In genomic region chr9:64612984-64613649, GRCm38 (mm10) we compare ENCODE assay signal across 10 mouse cellular contexts.
DNase-seq lines count a peak whose midpoint lies in the region; ATAC-seq and TF ChIP-seq lines count a peak whose summit lies in the region.
"Had no signal": no experiment of that assay in that cellular context is flagged by ENCODE, and none has a peak within 500 bp of the region (broad histone marks: within the 10 kb centered on the region; RNA-seq: fewer than 3 reads in every experiment).

No protein-coding gene starts in this region.

- no peak overlapping the region for H3K4me2 ChIP-seq in liver, postnatal 0 days (ENCODE audit: low read depth, low read length)
- H3K4me2 ChIP-seq: heart, embryonic 11.5 days had no signal

- H3K27ac ChIP-seq in liver, postnatal 0 days (ENCODE audit: low read depth): no peak overlapping the region

- no peaks in the 10 kb centered on the region for H3K27me3 ChIP-seq in liver, postnatal 0 days (ENCODE audit: insufficient read depth, low read length)

- no peaks in the 10 kb centered on the region for H3K9me3 ChIP-seq in liver, postnatal 0 days (ENCODE audit: low read length)

- no peaks in the 10 kb centered on the region for H3K4me1 ChIP-seq in liver, postnatal 0 days (ENCODE audit: insufficient read depth)

- 48% methylated on average over 7 of the region's 7 CpGs for WGBS in liver, postnatal 0 days (ENCODE audit: insufficient replicate concordance)

- DNase-seq in embryo, embryonic 10 days (ENCODE audit: low spot score): peak; percentile 43
- DNase-seq in embryo, embryonic 11 days: no peak
- DNase-seq in liver, postnatal 0 days: no peak
- no peak for DNase-seq in liver
- DNase-seq in Muller cell, postnatal 12 days (ENCODE audit: inconsistent ontology term): peak; percentile 26
- DNase-seq in induced T-regulatory cell, adult 2 months (ENCODE audit: low read depth): peak; percentile 34
- DNase-seq in layer of hippocampus, adult 9-10 months (ENCODE audit: low spot score): no peak
- DNase-seq in adrenal gland, postnatal 36 days: no peak
- DNase-seq: right cerebral cortex, postnatal 14 days had no signal

- no peaks in the 10 kb centered on the region for H3K36me3 ChIP-seq in liver, postnatal 0 days (replicated peaks; ENCODE audit: insufficient read depth, low read length)

- TF ChIP-seq CTCF in liver, postnatal 0 days (IDR thresholded peaks at IDR 0.05; ENCODE audit: low read depth): peak; percentile 65

- ATAC-seq in liver, postnatal 0 days: no peak

- no peak overlapping the region for H3K4me3 ChIP-seq in liver, postnatal 0 days (ENCODE audit: low read depth, low read length)

- no peak overlapping the region for H3K9ac ChIP-seq in liver, postnatal 0 days (replicated peaks)

- TF ChIP-seq EP300 in liver, postnatal 0 days (IDR thresholded peaks at IDR 0.05; ENCODE audit: low read depth): no peak

Comparison
In these comparisons a context has a peak if more than half of its experiments do, and no peak if none do; other contexts are left out.
1. DNase-seq: peak in embryo, embryonic 10 days (single experiment), Muller cell, postnatal 12 days (single experiment) and induced T-regulatory cell, adult 2 months (single experiment); none in embryo, embryonic 11 days (single experiment), liver, postnatal 0 days (single experiment), liver (single experiment), layer of hippocampus, adult 9-10 months (single experiment) and adrenal gland, postnatal 36 days (0 of 2).